Mouse (Mus musculus): Measurements from ENCODE around the gene Sap18b.
A peak's percentile ranks its signal among the peaks of the same experiment; 100 is the strongest.

DNA sequence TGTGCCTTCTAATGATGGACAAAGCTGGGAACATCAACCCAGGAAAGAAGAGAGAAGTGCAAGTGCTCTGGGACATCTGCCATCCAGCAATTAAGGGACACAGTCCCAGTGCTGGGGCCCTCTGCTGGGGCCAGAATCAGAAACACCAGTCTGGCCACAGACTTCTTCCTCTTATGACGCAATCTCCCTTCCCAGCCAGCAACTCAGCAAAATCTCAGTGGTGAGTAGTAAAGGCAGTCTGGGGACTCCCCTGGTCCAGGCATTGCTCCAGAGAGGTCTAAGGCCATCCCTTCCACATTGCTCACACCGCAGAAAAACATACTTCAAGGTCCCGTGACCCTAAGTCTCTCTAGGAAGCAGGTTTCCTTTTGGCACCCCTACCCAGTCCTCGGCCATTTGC is 27.1 kb downstream of the Sap18b start:
- peak; percentile 53 for TF ChIP-seq CTCF (IDR thresholded peaks at IDR 0.05; ENCODE audit: low read depth, low read length)
- no peak for TF ChIP-seq POLR2A (IDR thresholded peaks at IDR 0.05; ENCODE audit: extremely low read depth, insufficient read depth, low read length)

All from liver, adult 2 months (tissue).